Mouse (Mus musculus): ENCODE data around the gene Ftcd.

DNA sequence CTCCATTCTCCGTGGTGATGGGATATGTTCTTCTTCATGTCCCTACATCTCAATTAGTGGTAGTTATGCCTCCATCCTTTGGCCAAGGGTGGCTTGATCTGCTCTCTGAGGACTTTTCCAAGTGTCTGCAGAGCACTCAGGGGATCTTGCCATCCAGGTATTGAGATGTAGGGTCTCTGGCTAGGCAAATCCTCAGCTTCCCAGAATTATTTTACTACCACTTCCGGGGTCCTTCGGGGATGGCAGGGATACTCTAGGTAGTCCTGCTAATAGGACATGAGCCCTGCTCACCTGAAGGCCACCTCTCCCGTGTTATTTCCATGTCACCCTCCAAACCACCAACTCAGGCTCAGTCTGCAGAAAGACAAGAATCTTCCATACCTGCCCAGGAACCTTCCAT lies 61.2 kb downstream of the Ftcd start:
- no peak for TF ChIP-seq POLR2A (IDR thresholded peaks at IDR 0.05; ENCODE audit: insufficient read depth, low read length)
- no peak for TF ChIP-seq CTCF (IDR thresholded peaks at IDR 0.05; ENCODE audit: low read depth, low read length)
- no peak for TF ChIP-seq EP300 (IDR thresholded peaks at IDR 0.05; ENCODE audit: insufficient read depth, low read depth, low read length)

Measured in ES-Bruce4 (cell line).